Mouse (Mus musculus) B cell, adult 2 months (primary cell): ENCODE results near the gene Fpr-rs3.

ENCODE experiments used
- DNase-seq, 2 experiments: peaks; one replicate each; pipeline ENCODE4 v3.0.0; 2022

The Fpr-rs3 gene

GRCm38 (mm10) chr17:20624777-20625176 lies at the start of gene Fpr-rs3:
Gene Fpr-rs3, minus strand, starts transcription at chr17:20624877.
- DNase-seq = no peak

GRCm38 (mm10) chr17:20596323-20596722 lies 28.4 kb downstream of the Fpr-rs3 start, which contains the start of gene Vmn2r110:
Gene Vmn2r110, minus strand, starts transcription at chr17:20596423.
- no peak for DNase-seq
